Mouse (Mus musculus) forebrain, embryonic 13.5 days (tissue): ENCODE measurements around the gene Mrpl14. TPM values are rescaled to one million over a fixed set of nuclear protein-coding genes. Genes with fewer than 3 reads are reported as not detected.

Experiments used
- ATAC-seq: fragments of 200-750 bp; cut with Nextera tagmentation; 2 replicates; pipeline ENCODE4 v1.8.0; 2017
- H3K27ac ChIP-seq: fragments of 300-500 bp; sonication (generic); 2 replicates; pipeline ENCODE4 v1.5.1; 2015; ENCODE audit warnings: inconsistent platforms, mild to moderate bottlenecking, moderate library complexity
- H3K27me3 ChIP-seq: fragments of 300-500 bp; sonication (generic); 2 replicates; pipeline ENCODE4 v1.6.1; 2015; ENCODE audit warnings: mild to moderate bottlenecking, inconsistent platforms
- H3K36me3 ChIP-seq: fragments of 300-500 bp; sonication (generic); 2 replicates; pipeline ENCODE4 v1.6.1; 2015; ENCODE audit warnings: mild to moderate bottlenecking, inconsistent platforms; ENCODE audit not compliant: poor library complexity, severe bottlenecking
- H3K4me1 ChIP-seq: fragments of 300-500 bp; sonication (generic); 2 replicates; pipeline ENCODE4 v1.6.1; 2015; ENCODE audit warnings: inconsistent platforms
- H3K4me2 ChIP-seq: fragments of 300-500 bp; sonication (generic); 2 replicates; pipeline ENCODE4 v1.6.1; 2015; ENCODE audit warnings: inconsistent platforms, mild to moderate bottlenecking, moderate library complexity
- H3K4me3 ChIP-seq: fragments of 300-500 bp; sonication (generic); 2 replicates; pipeline ENCODE4 v1.5.1; 2015; ENCODE audit warnings: mild to moderate bottlenecking, inconsistent platforms
- H3K9ac ChIP-seq: fragments of 300-500 bp; sonication (generic); 2 replicates; pipeline ENCODE4 v1.6.1; 2015; ENCODE audit warnings: mild to moderate bottlenecking, inconsistent platforms
- H3K9me3 ChIP-seq: fragments of 300-500 bp; sonication (generic); replicated peaks from 2 replicates; pipeline ENCODE4 v1.6.1; 2016; ENCODE audit warnings: inconsistent platforms
- WGBS: fragments of 180-500 bp; shearing (Covaris S2); methylation state at CpG from one replicate; pipeline ENCODE4 v1.1.7; 2015; 5-methylcytosine and 5-hydroxymethylcytosine counted together
- polyA plus RNA-seq: library from polyadenylated mRNA; unstranded; fragments of >200 nt; fragmentation: Nextera tagmentation; extraction: Ambion mirVana; gene quantifications from 2 replicates; pipeline ENCODE4 v1.2.1, GENCODE M21; 2015

The Mrpl14 gene
- polyA plus RNA-seq, 1 experiment from 2014 or later: 125 TPM

DNA sequence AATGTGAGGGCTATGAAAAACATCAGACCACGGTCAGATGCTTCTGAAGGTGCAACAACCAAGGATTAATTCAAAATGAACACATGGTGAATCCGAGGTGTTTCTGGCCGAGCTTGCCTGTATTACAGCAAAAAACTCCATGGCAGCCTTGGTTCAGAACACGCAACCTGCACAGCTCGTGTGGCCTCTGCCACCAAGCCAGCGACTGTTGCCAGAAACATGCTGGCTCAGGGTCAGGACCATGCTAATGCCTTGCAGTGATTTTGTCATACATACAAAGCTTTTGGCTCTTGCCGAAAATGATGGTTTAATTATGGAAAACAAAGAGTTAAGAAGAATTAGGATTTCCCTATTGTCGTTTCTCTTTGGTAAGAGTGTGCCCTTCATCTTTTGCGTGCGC lies 18.1 kb upstream of the Mrpl14 start:
- Histone ChIP-seq H3K36me3 (peaks cover 98% of the 10 kb centered on the region), H3K4me2 (no peak overlapping the region), H3K4me1 (peaks cover 3% of the 10 kb centered on the region; the same call in 1 of the 2 replicates), H3K9me3 (no peaks in the 10 kb centered on the region), H3K27me3 (no peaks in the 10 kb centered on the region), H3K27ac (no peak overlapping the region), H3K4me3 (no peak overlapping the region), H3K9ac (no peak overlapping the region)
- WGBS: 92% methylated on average over 10 of the region's 10 CpGs
- no peak for ATAC-seq

DNA sequence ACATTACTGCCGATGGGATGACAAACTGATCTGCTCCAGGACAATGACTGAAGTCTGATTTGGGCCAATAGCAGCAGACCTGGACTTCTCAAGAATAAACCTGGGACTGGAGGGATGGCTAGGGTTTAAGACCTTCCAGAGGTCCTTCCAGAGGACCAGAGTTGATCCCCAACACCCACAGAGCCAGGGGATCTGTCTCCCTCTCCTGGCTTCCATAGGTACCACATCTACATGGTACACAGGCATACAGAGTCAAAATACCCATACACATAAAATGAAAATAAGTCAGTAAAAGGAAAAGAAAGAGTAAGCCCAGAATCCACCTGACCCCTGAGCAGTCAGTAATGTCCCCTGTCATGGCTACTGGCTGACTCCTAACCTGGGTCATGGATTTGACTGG lies 14.3 kb upstream of the Mrpl14 start:
- no peak for ATAC-seq
- Histone ChIP-seq H3K27me3 (no peaks in the 10 kb centered on the region), H3K27ac (no peak overlapping the region), H3K36me3 (peaks cover 96% of the 10 kb centered on the region), H3K4me3 (no peak overlapping the region), H3K9me3 (no peaks in the 10 kb centered on the region), H3K4me1 (no peaks in the 10 kb centered on the region), H3K9ac (no peak overlapping the region), H3K4me2 (no peak overlapping the region)
- WGBS: 92% methylated on average over 1 of the region's 1 CpGs

DNA sequence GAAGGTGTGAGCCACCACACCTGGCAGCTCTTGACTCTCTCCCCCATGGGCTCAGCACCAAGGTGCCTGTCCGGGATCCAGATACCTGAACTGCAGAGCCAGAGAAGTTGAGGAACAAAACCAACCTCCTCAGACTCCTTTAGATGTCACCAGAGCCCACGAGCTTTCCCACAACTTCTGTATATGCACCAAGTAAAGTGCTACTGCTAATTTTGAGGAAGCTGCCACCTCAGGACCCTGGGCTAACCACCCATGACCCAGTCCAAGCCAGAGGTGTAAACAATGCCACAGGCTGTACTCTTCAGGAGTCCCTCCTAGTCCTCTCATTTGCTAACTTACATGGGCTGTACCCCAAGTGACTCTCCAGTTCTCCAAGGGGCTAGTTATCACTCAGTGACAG lies 13.5 kb upstream of the Mrpl14 start:
- no peak overlapping the region for H3K4me2 ChIP-seq
- no peak for ATAC-seq
- H3K9ac ChIP-seq: no peak overlapping the region
- H3K4me1 ChIP-seq: no peaks in the 10 kb centered on the region
- H3K4me3 ChIP-seq: no peak overlapping the region
- H3K27me3 ChIP-seq: no peaks in the 10 kb centered on the region
- WGBS: 89% methylated on average over 2 of the region's 2 CpGs
- H3K36me3 ChIP-seq: peaks cover 96% of the 10 kb centered on the region
- H3K9me3 ChIP-seq: no peaks in the 10 kb centered on the region
- H3K27ac ChIP-seq: no peak overlapping the region

DNA sequence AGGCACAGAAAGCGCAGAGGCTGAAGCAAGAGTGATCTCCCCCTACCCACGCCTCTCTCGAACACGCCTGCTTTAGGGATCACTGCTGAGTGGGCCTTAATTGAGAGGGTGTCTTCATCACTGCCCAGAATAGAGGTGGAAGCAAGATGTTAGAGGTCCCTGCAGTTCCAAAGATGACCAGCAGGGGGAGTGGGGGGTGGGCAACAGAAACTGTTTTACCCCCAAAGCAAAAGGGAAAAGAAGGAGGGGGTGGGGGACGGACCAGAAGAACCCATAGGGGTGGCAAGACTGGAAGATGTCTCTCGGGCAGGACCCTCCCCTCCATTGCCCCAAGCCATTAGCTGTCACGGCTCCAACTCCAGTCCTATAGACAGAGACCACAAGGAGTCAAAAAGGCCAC lies 8.0 kb upstream of the Mrpl14 start:
- ATAC-seq: no peak
- Histone ChIP-seq H3K4me2 (no peak overlapping the region), H3K27ac (no peak overlapping the region), H3K36me3 (peaks cover 56% of the 10 kb centered on the region), H3K9me3 (no peaks in the 10 kb centered on the region), H3K27me3 (no peaks in the 10 kb centered on the region), H3K4me1 (peaks cover 9% of the 10 kb centered on the region), H3K4me3 (no peak overlapping the region), H3K9ac (no peak overlapping the region)
- WGBS: 40% methylated on average over 7 of the region's 7 CpGs

DNA sequence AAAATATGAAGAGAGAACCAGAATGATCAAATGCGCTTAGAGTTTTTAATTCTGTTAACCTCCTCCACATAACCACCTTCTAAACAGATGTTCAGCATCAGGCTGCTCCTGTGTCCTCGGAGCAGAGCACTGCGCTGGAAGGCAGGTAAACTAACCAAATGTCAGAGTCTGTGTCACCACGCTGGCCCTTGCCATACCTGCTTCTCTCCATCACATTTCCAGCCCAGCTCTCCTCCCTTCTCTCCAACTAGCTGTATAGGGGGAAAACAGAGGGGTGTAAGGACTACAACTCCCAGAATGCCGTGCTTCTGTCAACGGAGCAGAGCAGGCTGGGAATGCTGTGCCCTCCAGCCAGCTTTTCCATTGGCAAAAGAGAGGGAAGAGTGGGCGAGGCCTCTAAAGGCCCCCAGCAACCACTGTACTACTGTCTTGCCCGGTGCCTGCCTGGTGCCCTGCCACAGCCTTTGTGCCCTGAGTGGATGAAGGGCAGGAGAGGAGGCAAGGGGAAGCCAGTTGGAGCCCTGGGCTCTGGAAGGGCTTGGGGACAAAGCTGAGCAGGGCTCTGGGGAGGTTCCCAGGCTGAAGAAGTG lies 5.6 kb upstream of the Mrpl14 start:
- Histone ChIP-seq H3K4me1 (peaks cover 26% of the 10 kb centered on the region), H3K4me2 (peak overlapping the region; percentile 52), H3K36me3 (peaks cover 35% of the 10 kb centered on the region), H3K27ac (peak overlapping the region; percentile 83), H3K9ac (peak overlapping the region; percentile 64), H3K4me3 (peak overlapping the region; percentile 25), H3K27me3 (no peaks in the 10 kb centered on the region), H3K9me3 (no peaks in the 10 kb centered on the region)
- ATAC-seq: peak; percentile 84
- WGBS: 52% methylated on average over 8 of the region's 8 CpGs

DNA sequence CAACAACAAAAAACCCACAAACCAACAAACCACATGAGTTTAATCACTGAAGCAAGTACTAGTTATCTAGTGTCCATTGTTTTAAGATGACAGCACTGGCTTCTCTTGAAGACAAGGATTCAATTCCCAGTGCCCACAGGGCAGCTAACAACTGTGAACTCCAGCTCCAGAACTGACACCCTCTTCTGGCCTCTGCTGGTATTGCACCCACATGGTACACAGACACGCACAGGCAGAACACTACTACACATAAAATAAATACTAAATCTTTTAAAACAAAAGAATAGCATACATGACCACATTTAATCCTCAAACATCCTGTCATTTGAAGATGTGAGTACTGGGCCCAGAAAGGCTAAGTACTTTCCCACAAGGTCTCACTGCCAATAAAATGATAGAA lies 4.5 kb upstream of the Mrpl14 start:
- Histone ChIP-seq H3K4me2 (no peak overlapping the region), H3K4me1 (peaks cover 26% of the 10 kb centered on the region), H3K27ac (no peak overlapping the region), H3K9me3 (no peaks in the 10 kb centered on the region), H3K36me3 (peaks cover 24% of the 10 kb centered on the region), H3K4me3 (no peak overlapping the region), H3K27me3 (no peaks in the 10 kb centered on the region), H3K9ac (no peak overlapping the region)
- no peak for ATAC-seq
- WGBS: 94% methylated on average over 1 of the region's 1 CpGs

DNA sequence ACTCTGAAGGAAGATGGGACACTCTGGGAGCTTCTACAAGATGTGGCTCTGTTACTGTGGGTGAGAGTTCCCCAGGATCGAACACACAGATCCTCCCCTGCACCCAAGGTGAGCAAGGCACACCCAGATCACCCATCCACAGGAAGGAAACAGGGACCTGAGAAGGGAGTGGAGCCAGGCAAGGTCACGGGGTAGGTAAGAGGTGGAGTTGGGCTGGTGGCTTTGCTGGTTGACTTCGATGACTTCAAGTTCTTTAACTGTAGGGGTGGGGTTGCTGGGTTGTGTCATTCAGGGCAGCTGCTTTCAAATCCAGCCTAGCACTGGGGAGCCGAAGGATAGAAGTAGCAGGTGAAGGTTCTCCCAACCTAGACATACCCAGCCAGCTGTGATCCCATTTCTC lies 3.3 kb upstream of the Mrpl14 start:
- Histone ChIP-seq H3K27ac (no peak overlapping the region), H3K9ac (no peak overlapping the region), H3K4me1 (peaks cover 38% of the 10 kb centered on the region), H3K4me2 (no peak overlapping the region), H3K27me3 (no peaks in the 10 kb centered on the region), H3K4me3 (no peak overlapping the region), H3K9me3 (no peaks in the 10 kb centered on the region), H3K36me3 (peaks cover 12% of the 10 kb centered on the region)
- ATAC-seq: no peak
- 95% methylated on average over 4 of the region's 4 CpGs for WGBS

DNA sequence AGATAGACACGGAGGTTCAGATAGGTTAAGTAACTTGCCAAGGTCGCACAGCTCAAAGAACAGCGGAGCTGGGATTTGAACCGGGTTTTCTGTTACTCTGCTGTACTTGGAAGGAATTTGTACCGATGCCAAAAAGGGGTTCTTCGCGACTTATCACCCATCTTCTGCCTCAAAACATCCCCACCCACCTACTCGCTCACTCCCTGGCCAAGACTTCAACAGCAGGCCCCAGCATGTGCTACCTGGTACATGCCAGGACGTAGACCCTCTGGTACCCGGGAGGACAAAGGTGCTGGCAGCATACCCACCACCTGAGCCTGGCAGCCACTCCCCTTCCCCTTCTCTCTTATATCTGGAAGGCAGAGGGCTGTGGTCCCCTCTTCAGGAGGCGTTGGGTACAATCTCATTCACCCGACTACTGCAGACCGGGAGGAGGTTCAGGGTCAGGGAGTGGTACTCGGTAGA lies 1.4 kb upstream of the Mrpl14 start:
- whole genome bisulfite sequencing: 23% methylated on average over 14 of the region's 14 CpGs
- Histone ChIP-seq H3K9ac (peak overlapping the region; percentile 95), H3K9me3 (no peaks in the 10 kb centered on the region), H3K27me3 (no peaks in the 10 kb centered on the region), H3K36me3 (no peaks in the 10 kb centered on the region), H3K4me3 (peak overlapping the region; percentile 83), H3K4me2 (peak overlapping the region; percentile 79), H3K4me1 (peaks cover 38% of the 10 kb centered on the region), H3K27ac (peak overlapping the region; percentile 89)
- ATAC-seq: 0 out of 2 replicates have a peak, but pooled peaks have one; percentile 7

DNA sequence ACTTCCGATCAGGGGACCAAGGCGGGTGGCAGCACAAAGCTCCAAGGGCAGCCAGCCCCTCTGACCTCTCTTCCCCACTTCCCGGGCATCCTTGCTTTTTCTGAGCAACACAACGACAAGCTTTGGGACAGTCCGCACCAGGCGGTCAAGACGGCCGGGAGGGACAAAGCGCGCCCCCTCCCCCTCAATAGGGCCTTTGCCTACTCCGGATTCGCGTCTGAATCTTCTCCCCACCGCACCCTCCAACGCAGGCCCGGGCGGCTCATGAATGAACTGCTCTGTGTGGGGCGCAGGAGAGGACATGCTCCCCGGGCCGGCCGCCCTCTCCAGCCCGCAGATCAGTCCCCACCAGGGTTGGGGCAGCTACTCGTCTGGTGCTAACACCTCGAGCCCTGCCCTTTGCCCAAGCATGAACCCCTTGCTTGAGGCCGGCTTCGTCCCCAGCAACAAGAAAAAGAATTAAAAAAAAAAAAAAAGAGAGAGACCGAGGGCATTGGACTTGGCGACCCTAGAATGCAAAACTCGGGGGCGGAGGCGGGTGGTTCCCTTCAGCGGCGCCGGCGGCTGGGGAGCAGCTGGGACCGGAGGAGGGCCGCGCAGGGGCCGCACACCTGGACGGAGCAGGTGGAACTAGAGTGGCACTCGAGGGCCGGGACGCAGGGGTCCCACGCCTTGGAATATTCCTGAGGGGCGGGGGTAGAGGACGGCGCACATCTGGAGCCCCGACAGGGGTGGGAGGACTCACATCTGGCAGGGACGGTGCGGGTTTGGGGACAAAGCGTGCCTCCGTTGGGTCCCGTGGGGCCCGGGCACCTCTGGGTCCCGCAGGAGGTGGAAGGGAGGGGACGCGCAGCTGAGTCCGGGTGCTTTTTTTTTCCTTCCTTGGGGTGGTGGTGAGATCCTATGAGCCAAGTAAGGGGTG lies 690 bp upstream of the Mrpl14 start:
- Histone ChIP-seq H3K36me3 (no peaks in the 10 kb centered on the region), H3K9me3 (no peaks in the 10 kb centered on the region), H3K27ac (peak overlapping the region; percentile 89), H3K27me3 (no peaks in the 10 kb centered on the region), H3K4me3 (peak overlapping the region; percentile 83), H3K4me2 (peak overlapping the region; percentile 79), H3K9ac (peak overlapping the region; percentile 95), H3K4me1 (peaks cover 36% of the 10 kb centered on the region)
- ATAC-seq: peak; percentile 50
- WGBS: under 1% methylated on average over 58 of the region's 58 CpGs

DNA sequence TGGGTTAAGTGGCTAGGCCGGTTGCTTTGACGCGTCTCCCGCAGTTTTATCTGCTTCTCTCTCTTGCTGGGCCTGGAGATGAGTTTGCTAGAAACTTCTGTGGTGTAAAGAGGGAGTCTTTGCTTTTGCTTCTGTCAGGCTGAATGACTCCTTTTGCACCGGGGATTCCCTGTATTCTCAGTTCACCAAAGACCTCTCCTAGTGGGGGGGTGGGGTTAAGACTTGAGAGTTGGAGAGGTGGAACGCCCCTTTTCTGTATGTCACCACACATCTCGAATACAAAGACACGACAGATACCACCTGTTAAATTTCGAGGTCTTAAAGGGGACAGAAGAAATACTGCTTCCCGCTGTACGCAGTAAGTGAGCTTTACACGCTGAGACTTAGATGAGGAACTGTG lies 594 bp downstream of the Mrpl14 start, which contains the start of gene Tmem63b:
Gene Tmem63b, minus strand, starts transcription at position 190 of the 400 bp plus-strand sequence.
- Histone ChIP-seq H3K27me3 (no peaks in the 10 kb centered on the region), H3K36me3 (no peaks in the 10 kb centered on the region), H3K9me3 (no peaks in the 10 kb centered on the region), H3K27ac (peak within 1 kb of the TSS; percentile 89), H3K9ac (peak within 1 kb of the TSS; percentile 95), H3K4me2 (peak within 1 kb of the TSS; percentile 79), H3K4me3 (peak within 1 kb of the TSS; percentile 83), H3K4me1 (peaks cover 29% of the 10 kb centered on the region)
- no peak; the same call in 1 of the 2 replicates for ATAC-seq
- WGBS: 9% methylated on average over 12 of the region's 12 CpGs

DNA sequence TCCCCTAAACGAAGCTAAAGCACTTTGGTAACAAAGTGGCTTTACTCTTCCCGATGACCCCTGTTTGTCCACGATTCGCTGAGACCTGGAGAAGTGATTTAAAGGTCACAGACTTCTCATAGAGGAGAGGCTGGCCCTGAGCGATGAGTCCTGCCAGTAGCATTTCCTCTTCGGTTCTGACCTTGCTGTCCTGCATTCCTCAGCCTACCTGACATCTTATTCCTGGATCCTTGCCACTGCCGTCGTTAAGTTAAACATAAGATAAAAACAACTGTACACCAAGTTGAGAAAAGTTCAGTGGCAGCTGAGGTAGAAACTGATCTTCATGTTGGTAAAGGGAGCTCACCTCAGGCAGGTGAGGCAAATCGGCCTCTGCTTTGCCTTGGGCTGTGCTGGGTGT lies 3.0 kb downstream of the Mrpl14 start:
- H3K4me2 ChIP-seq: no peak overlapping the region
- H3K9ac ChIP-seq: no peak overlapping the region
- no peak overlapping the region for H3K27ac ChIP-seq
- ATAC-seq: no peak
- no peaks in the 10 kb centered on the region for H3K36me3 ChIP-seq
- H3K27me3 ChIP-seq: no peaks in the 10 kb centered on the region
- no peaks in the 10 kb centered on the region for H3K9me3 ChIP-seq
- no peak overlapping the region for H3K4me3 ChIP-seq
- 89% methylated on average over 9 of the region's 9 CpGs for WGBS
- H3K4me1 ChIP-seq: peaks cover 23% of the 10 kb centered on the region

DNA sequence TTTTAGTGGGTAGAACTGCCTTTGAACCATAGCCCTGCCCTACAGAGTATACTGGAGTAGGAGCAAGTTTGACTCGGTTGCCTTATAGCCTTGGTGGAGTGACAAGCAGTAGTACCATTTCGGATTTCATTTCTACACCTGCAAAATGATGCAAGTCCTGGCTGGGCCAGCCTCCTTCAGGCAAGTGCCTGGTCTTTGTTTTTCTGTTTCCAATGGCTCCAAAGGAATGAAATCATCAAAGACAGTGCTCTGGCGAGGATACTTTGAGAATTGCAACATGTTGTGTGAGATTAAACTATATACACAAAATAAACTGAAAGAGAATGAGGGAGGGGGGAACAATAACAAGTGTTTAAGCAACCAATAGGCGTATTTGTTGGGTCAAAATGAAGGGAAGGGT lies 3.9 kb downstream of the Mrpl14 start:
- H3K27ac ChIP-seq: no peak overlapping the region
- no peak overlapping the region for H3K4me3 ChIP-seq
- no peak for ATAC-seq
- WGBS: 88% methylated on average over 4 of the region's 4 CpGs
- H3K36me3 ChIP-seq: no peaks in the 10 kb centered on the region
- H3K9me3 ChIP-seq: no peaks in the 10 kb centered on the region
- no peak overlapping the region for H3K4me2 ChIP-seq
- H3K4me1 ChIP-seq: peaks cover 14% of the 10 kb centered on the region
- no peaks in the 10 kb centered on the region for H3K27me3 ChIP-seq
- H3K9ac ChIP-seq: no peak overlapping the region
